ENCODE assay signal across 8 mouse cellular contexts in the genomic region with DNA sequence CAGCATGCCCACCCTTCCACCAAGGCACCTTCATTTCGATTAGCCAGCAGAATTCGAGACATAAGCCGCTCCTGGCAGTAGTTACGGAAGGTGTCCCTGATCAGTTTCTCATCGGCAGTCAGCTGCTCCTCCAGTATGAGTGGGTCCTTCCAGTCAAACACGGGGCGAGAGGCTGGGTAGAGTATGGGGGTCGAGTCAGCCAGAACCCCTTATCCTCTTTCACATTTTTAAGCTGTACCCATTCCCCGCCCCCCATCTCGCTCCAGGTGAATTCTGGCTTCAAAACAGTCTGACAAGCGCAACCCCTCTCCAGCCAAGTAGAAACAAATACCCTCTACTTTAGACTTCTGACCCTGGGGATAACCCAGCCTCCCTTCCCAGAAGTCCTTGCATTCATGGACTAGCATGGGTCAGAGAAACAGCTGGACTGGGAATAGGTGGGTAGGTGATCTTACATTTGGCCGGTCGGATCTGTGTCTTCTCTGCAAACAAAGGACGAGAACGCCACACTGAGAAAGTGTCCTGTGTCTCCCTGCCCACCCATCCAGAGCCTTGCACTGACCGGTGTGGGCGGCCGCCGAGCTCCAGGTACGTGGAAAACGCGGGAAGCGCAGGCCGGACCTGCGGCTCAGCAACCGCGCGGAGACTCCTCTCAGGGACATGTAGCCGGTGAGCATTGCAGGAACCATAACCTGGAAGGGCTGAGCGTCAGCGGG. TPM values are rescaled to one million over a fixed set of nuclear protein-coding genes. Genes with fewer than 3 reads are reported as not detected.
DNase-seq lines count a peak whose midpoint lies in the region; ATAC-seq and TF ChIP-seq lines count a peak whose summit lies in the region.

No protein-coding gene starts in this region.

- ATAC-seq in hindbrain, embryonic 11.5 days (ENCODE audit: low FRiP score), result peak; percentile 62; the same call in 1 of the 2 replicates
- ATAC-seq in liver, embryonic 11.5 days (replicated peaks; ENCODE audit: low FRiP score), result peak; percentile 39
- no peak for ATAC-seq in monocyte, adult 5-6 weeks (replicated peaks; ENCODE audit: insufficient number of reproducible peaks, low FRiP score, low TSS enrichment, poor library complexity, severe bottlenecking)
- ATAC-seq in megakaryocyte progenitor cell, adult 5-6 weeks (replicated peaks; ENCODE audit: poor library complexity), result no peak

- peak overlapping the region; percentile 90 for H3K4me3 ChIP-seq in E14TG2a.4 (replicated peaks; ENCODE audit: low read length)
- H3K4me3 ChIP-seq in hindbrain, embryonic 11.5 days (ENCODE audit: low read depth, low read length), result peak overlapping the region; percentile 72
- H3K4me3 ChIP-seq in liver, embryonic 11.5 days (ENCODE audit: low read depth, low read length), result peak overlapping the region; percentile 69

- H3K27ac ChIP-seq in hindbrain, embryonic 11.5 days (ENCODE audit: low read depth, low read length), result no peak overlapping the region
- H3K27ac ChIP-seq in liver, embryonic 11.5 days (ENCODE audit: low read depth, low read length), result peak overlapping the region; percentile 73

- H3K4me1 ChIP-seq in E14TG2a.4 (replicated peaks; ENCODE audit: low read depth, low read length), result peaks cover 31% of the 10 kb centered on the region
- no peaks in the 10 kb centered on the region for H3K4me1 ChIP-seq in hindbrain, embryonic 11.5 days (replicated peaks; ENCODE audit: control insufficient read depth, insufficient read depth, low read length)
- H3K4me1 ChIP-seq in liver, embryonic 11.5 days (replicated peaks; ENCODE audit: control insufficient read depth, insufficient read depth, low read length), result peaks cover 17% of the 10 kb centered on the region; the same call in 1 of the 2 replicates

- peak; percentile 15 for DNase-seq in 3T3-L1 (ENCODE audit: low read depth, low spot score)
- no peak for DNase-seq in hindbrain, embryonic 11.5 days (ENCODE audit: low spot score)
- DNase-seq in liver, embryonic 11.5 days (ENCODE audit: low spot score), result no peak
- no peak for DNase-seq in embryo, embryonic 11 days
- DNase-seq in cerebellum, adult 8-10 months, result no peak

- no peaks in the 10 kb centered on the region for H3K9me3 ChIP-seq in E14TG2a.4 (ENCODE audit: low read length)
- no peaks in the 10 kb centered on the region for H3K9me3 ChIP-seq in hindbrain, embryonic 11.5 days (ENCODE audit: control insufficient read depth, low read length)
- no peaks in the 10 kb centered on the region for H3K9me3 ChIP-seq in liver, embryonic 11.5 days (ENCODE audit: control insufficient read depth, low read length)

- H3K27me3 ChIP-seq in E14TG2a.4 (ENCODE audit: insufficient read depth, low read length), result no peaks in the 10 kb centered on the region
- H3K27me3 ChIP-seq in hindbrain, embryonic 11.5 days (ENCODE audit: control insufficient read depth, insufficient read depth, low read length), result no peaks in the 10 kb centered on the region
- no peaks in the 10 kb centered on the region for H3K27me3 ChIP-seq in liver, embryonic 11.5 days (replicated peaks; ENCODE audit: control insufficient read depth, insufficient read depth, low read length)

- peak overlapping the region; percentile 72 for H3K9ac ChIP-seq in hindbrain, embryonic 11.5 days (ENCODE audit: low read depth, low read length)
- peak overlapping the region; percentile 68 for H3K9ac ChIP-seq in liver, embryonic 11.5 days (ENCODE audit: low read depth, low read length)

- peak overlapping the region; percentile 53 for H3K4me2 ChIP-seq in hindbrain, embryonic 11.5 days (replicated peaks; ENCODE audit: low read depth, low read length)
- H3K4me2 ChIP-seq in liver, embryonic 11.5 days, result peak overlapping the region; percentile 87

- H3K36me3 ChIP-seq in E14TG2a.4 (ENCODE audit: insufficient read depth, low read length), result peaks cover 49% of the 10 kb centered on the region
- peaks cover 4% of the 10 kb centered on the region; the same call in 1 of the 2 replicates for H3K36me3 ChIP-seq in hindbrain, embryonic 11.5 days (ENCODE audit: control insufficient read depth, insufficient read depth, low read length)
- peaks cover 16% of the 10 kb centered on the region; the same call in 1 of the 2 replicates for H3K36me3 ChIP-seq in liver, embryonic 11.5 days (ENCODE audit: control insufficient read depth, insufficient read depth, low read length)

- no peak for TF ChIP-seq CTCF in E14TG2a.4 (conservative IDR thresholded peaks at IDR 0.05; ENCODE audit: low read length)

- 13% methylated on average over 31 of the region's 31 CpGs for WGBS in hindbrain, embryonic 11.5 days
- 11% methylated on average over 31 of the region's 31 CpGs for WGBS in liver, embryonic 11.5 days

RNA-seq across cellular contexts. Expression of a gene that starts 0.6 kb away (rescaled TPM):
- 29.2 and 30.5 TPM in 2 replicates for polyA plus RNA-seq in hindbrain, embryonic 11.5 days (2014; fragmentation: Nextera tagmentation; extraction: Ambion mirVana)
- 53.5 and 56.7 TPM in 2 replicates for polyA plus RNA-seq in liver, embryonic 11.5 days (2014; fragmentation: Nextera tagmentation; extraction: Ambion mirVana)
- total RNA-seq in monocyte, adult 5-6 weeks (2017), result 16.8 to 25.3 TPM (median 18.7 TPM) in 3 replicates
- total RNA-seq in megakaryocyte progenitor cell, adult 5-6 weeks (2015), result 17.4 and 19.0 TPM in 2 replicates
- total RNA-seq in megakaryocyte progenitor cell, adult 5-6 weeks (2017), result 27.8 TPM in 2 replicates

RNA-seq across cellular contexts. Expression of a gene that starts 8.6 kb away (rescaled TPM):
- polyA plus RNA-seq in hindbrain, embryonic 11.5 days (2014; fragmentation: Nextera tagmentation; extraction: Ambion mirVana), result 12.0 and 14.8 TPM in 2 replicates
- polyA plus RNA-seq in liver, embryonic 11.5 days (2014; fragmentation: Nextera tagmentation; extraction: Ambion mirVana), result 458 and 504 TPM in 2 replicates
- not detected in 3 replicates for total RNA-seq in monocyte, adult 5-6 weeks (2017)
- total RNA-seq in megakaryocyte progenitor cell, adult 5-6 weeks (2015), result 12.3 and 22.4 TPM in 2 replicates
- total RNA-seq in megakaryocyte progenitor cell, adult 5-6 weeks (2017), result 14.0 and 30.8 TPM in 2 replicates

RNA-seq across cellular contexts. Expression of a gene that starts 15.2 kb away (rescaled TPM):
- 5.8 and 6.4 TPM in 2 replicates for polyA plus RNA-seq in hindbrain, embryonic 11.5 days (2014; fragmentation: Nextera tagmentation; extraction: Ambion mirVana)
- 11.5 and 12.7 TPM in 2 replicates for polyA plus RNA-seq in liver, embryonic 11.5 days (2014; fragmentation: Nextera tagmentation; extraction: Ambion mirVana)
- 24.4 to 37.4 TPM (median 29.6 TPM) in 3 replicates for total RNA-seq in monocyte, adult 5-6 weeks (2017)
- total RNA-seq in megakaryocyte progenitor cell, adult 5-6 weeks (2015), result 16.8 and 23.7 TPM in 2 replicates
- 52.7 and 73.5 TPM in 2 replicates for total RNA-seq in megakaryocyte progenitor cell, adult 5-6 weeks (2017)

RNA-seq across cellular contexts. Expression of a gene that starts 21.2 kb away (rescaled TPM):
- polyA plus RNA-seq in hindbrain, embryonic 11.5 days (2014; fragmentation: Nextera tagmentation; extraction: Ambion mirVana), result 51.1 and 57.8 TPM in 2 replicates
- 144 and 160 TPM in 2 replicates for polyA plus RNA-seq in liver, embryonic 11.5 days (2014; fragmentation: Nextera tagmentation; extraction: Ambion mirVana)
- 2.9 to 13.7 TPM (median 7.4 TPM) in 3 replicates for total RNA-seq in monocyte, adult 5-6 weeks (2017)
- 248 and 250 TPM in 2 replicates for total RNA-seq in megakaryocyte progenitor cell, adult 5-6 weeks (2015)
- total RNA-seq in megakaryocyte progenitor cell, adult 5-6 weeks (2017), result 130 and 139 TPM in 2 replicates

RNA-seq across cellular contexts. Expression of a gene that starts 36.4 kb away (rescaled TPM):
- 89.6 and 91.4 TPM in 2 replicates for polyA plus RNA-seq in hindbrain, embryonic 11.5 days (2014; fragmentation: Nextera tagmentation; extraction: Ambion mirVana)
- polyA plus RNA-seq in liver, embryonic 11.5 days (2014; fragmentation: Nextera tagmentation; extraction: Ambion mirVana), result 130 TPM in 2 replicates
- total RNA-seq in monocyte, adult 5-6 weeks (2017), result 32.5 to 56.1 TPM (median 35.3 TPM) in 3 replicates
- total RNA-seq in megakaryocyte progenitor cell, adult 5-6 weeks (2015), result 33.3 and 51.2 TPM in 2 replicates
- total RNA-seq in megakaryocyte progenitor cell, adult 5-6 weeks (2017), result 173 and 193 TPM in 2 replicates

Comparison
In these comparisons a context has a peak if more than half of its experiments do, and no peak if none do; other contexts are left out.
1. ATAC-seq: peak in hindbrain, embryonic 11.5 days (single experiment) and liver, embryonic 11.5 days (single experiment); none in monocyte, adult 5-6 weeks (single experiment) and megakaryocyte progenitor cell, adult 5-6 weeks (single experiment).
2. RNA of a gene that starts 8.6 kb away (total RNA-seq): 12.3 to 30.8 TPM in megakaryocyte progenitor cell, adult 5-6 weeks; not detected in monocyte, adult 5-6 weeks; every median in the first group is over 10 times any median in the second.
3. Peak in every context shown above with its lines, with median percentiles within 50 percentile points of each other: H3K4me3 ChIP-seq.